Mouse (Mus musculus) adrenal gland, postnatal 14 days (tissue): Measurements from ENCODE around the gene Hdac8. TPM values are rescaled to one million over a fixed set of nuclear protein-coding genes. Genes with fewer than 3 reads are reported as not detected.

ENCODE experiments used
- DNase-seq: peaks from one replicate; pipeline ENCODE4 v3.0.0; 2021; ENCODE audit warnings: mixed read lengths
- long read RNA-seq, 2 experiments: library from polyadenylated mRNA; stranded (forward); transcript quantifications; one replicate each; pipeline ENCODE4 v2.0.0; 2021
- total RNA-seq: library from RNA; stranded (reverse); gene quantifications from 2 replicates; pipeline ENCODE4 v1.2.3, GENCODE M21; 2021

The Hdac8 gene
- 8.7 and 10.0 TPM in 2 replicates for total RNA-seq
- long read RNA-seq, experiment 1, transcript Hdac8-201 (11 exons, 1,936 nt): major isoform, 10 of 12 reads
- long read RNA-seq, experiment 1, partial matches to known transcripts: 0 of 12 reads
- long read RNA-seq, experiment 1, other reads (novel, unspliced or antisense): 2 of 12 reads
- long read RNA-seq, experiment 2, transcript Hdac8-201 (11 exons, 1,936 nt): major isoform, 7 of 12 reads
- long read RNA-seq, experiment 2, partial matches to known transcripts: 2 of 12 reads
- long read RNA-seq, experiment 2, other reads (novel, unspliced or antisense): 3 of 12 reads

GRCm38 (mm10) chrX:102504644-102505481, at the start of gene Hdac8:
Gene Hdac8, minus strand, starts transcription at chrX:102505359.
- DNase-seq: peak; percentile 57

GRCm38 (mm10) chrX:102509205-102509604, 4.0 kb upstream of the Hdac8 start:
- no peak for DNase-seq

GRCm38 (mm10) chrX:102504179-102504578, 980 bp downstream of the Hdac8 start:
- DNase-seq: no peak

GRCm38 (mm10) chrX:102493992-102494730, 11.0 kb downstream of the Hdac8 start:
- DNase-seq: no peak

- DNase-seq: no peak
Measured at GRCm38 (mm10) chrX:102485575-102485974, 19.6 kb downstream of the Hdac8 start.

GRCm38 (mm10) chrX:102479665-102480064, 25.5 kb downstream of the Hdac8 start:
- peak; percentile 40 for DNase-seq

GRCm38 (mm10) chrX:102478965-102479364, 26.2 kb downstream of the Hdac8 start:
- DNase-seq: peak; percentile 10

- no peak for DNase-seq
Measured at GRCm38 (mm10) chrX:102478481-102478880, 26.7 kb downstream of the Hdac8 start.

GRCm38 (mm10) chrX:102476784-102477183, 28.4 kb downstream of the Hdac8 start:
- DNase-seq: peak; percentile 76

- no peak for DNase-seq
Measured at GRCm38 (mm10) chrX:102475555-102475954, 29.6 kb downstream of the Hdac8 start.

- no peak for DNase-seq
Measured at GRCm38 (mm10) chrX:102418343-102419127, 86.6 kb downstream of the Hdac8 start.

GRCm38 (mm10) chrX:102416972-102417371, 88.2 kb downstream of the Hdac8 start:
- DNase-seq: no peak

- DNase-seq: no peak
Measured at GRCm38 (mm10) chrX:102416386-102416785, 88.8 kb downstream of the Hdac8 start.

GRCm38 (mm10) chrX:102384765-102385164, 120.4 kb downstream of the Hdac8 start:
- DNase-seq: no peak

- peak; percentile 32 for DNase-seq
Measured at GRCm38 (mm10) chrX:102383151-102383550, 122.0 kb downstream of the Hdac8 start.

GRCm38 (mm10) chrX:102366510-102366909, 138.6 kb downstream of the Hdac8 start:
- DNase-seq: peak; percentile 40

- DNase-seq: no peak
Measured at GRCm38 (mm10) chrX:102362244-102362643, 142.9 kb downstream of the Hdac8 start.

GRCm38 (mm10) chrX:102353412-102353811, 151.7 kb downstream of the Hdac8 start:
- DNase-seq: no peak

- peak; percentile 50 for DNase-seq
Measured at GRCm38 (mm10) chrX:102349843-102350731, 155.1 kb downstream of the Hdac8 start.

GRCm38 (mm10) chrX:102348886-102349486, 156.2 kb downstream of the Hdac8 start:
- no peak for DNase-seq
